Mouse (Mus musculus) kidney, embryonic 14.5 days (tissue): ENCODE measurements around the gene Dmgdh. TPM values are rescaled to one million over a fixed set of nuclear protein-coding genes. Genes with fewer than 3 reads are reported as not detected.

Experiments used
- ATAC-seq: fragments of 200-750 bp; cut with Nextera tagmentation; 2 replicates; pipeline ENCODE4 v1.8.0; 2017; ENCODE audit warnings: moderate number of reproducible peaks, mild to moderate bottlenecking, moderate TSS enrichment, moderate library complexity; ENCODE audit not compliant: low FRiP score, low TSS enrichment
- H3K27ac ChIP-seq: fragments of 300-500 bp; sonication (generic); 2 replicates; pipeline ENCODE4 v1.5.1; 2014; ENCODE audit warnings: low read depth, mild to moderate bottlenecking, low read length, moderate library complexity, mixed read lengths
- H3K27me3 ChIP-seq: fragments of 300-500 bp; sonication (generic); 2 replicates; pipeline ENCODE4 v1.6.1; 2014; ENCODE audit warnings: mild to moderate bottlenecking, low read length; ENCODE audit not compliant: control insufficient read depth, insufficient read depth
- H3K36me3 ChIP-seq: fragments of 300-500 bp; sonication (generic); 2 replicates; pipeline ENCODE4 v1.6.1; 2014; ENCODE audit warnings: low read length, mixed read lengths; ENCODE audit not compliant: control insufficient read depth, insufficient read depth
- H3K4me1 ChIP-seq: fragments of 300-500 bp; sonication (generic); 2 replicates; pipeline ENCODE4 v1.6.1; 2014; ENCODE audit warnings: low read length, mixed read lengths; ENCODE audit not compliant: control insufficient read depth, insufficient read depth
- H3K4me2 ChIP-seq: fragments of 300-500 bp; sonication (generic); replicated peaks from 2 replicates; pipeline ENCODE4 v1.6.1; 2014; ENCODE audit warnings: low read depth, mild to moderate bottlenecking, low read length
- H3K4me3 ChIP-seq: fragments of 300-500 bp; sonication (generic); 2 replicates; pipeline ENCODE4 v1.5.1; 2014; ENCODE audit warnings: mild to moderate bottlenecking, low read length
- H3K9ac ChIP-seq: fragments of 300-500 bp; sonication (generic); 2 replicates; pipeline ENCODE4 v1.6.1; 2014; ENCODE audit warnings: low read depth, mild to moderate bottlenecking, low read length, moderate library complexity
- H3K9me3 ChIP-seq: fragments of 300-500 bp; sonication (generic); 2 replicates; pipeline ENCODE4 v1.6.1; 2016; ENCODE audit warnings: low read length; ENCODE audit not compliant: control insufficient read depth
- WGBS: fragments of 180-500 bp; shearing (Covaris S2); extraction: QIAGEN DNeasy Blood & Tissue Kit; methylation state at CpG from one replicate; pipeline ENCODE4 v1.1.7; 2014; 5-methylcytosine and 5-hydroxymethylcytosine counted together
- polyA plus RNA-seq: library from polyadenylated mRNA; unstranded; fragments of >200 nt; fragmentation: Nextera tagmentation; extraction: Ambion mirVana; gene quantifications from 2 replicates; pipeline ENCODE4 v1.2.1, GENCODE M21; 2014

The Dmgdh gene
- polyA plus RNA-seq, 1 experiment from 2014 or later, result 0.28 TPM

- WGBS, result 74% methylated on average over 6 of the region's 6 CpGs
- Histone ChIP-seq H3K9ac (no peak overlapping the region), H3K27ac (no peak overlapping the region), H3K27me3 (no peaks in the 10 kb centered on the region), H3K4me2 (no peak overlapping the region), H3K4me1 (no peaks in the 10 kb centered on the region), H3K4me3 (no peak overlapping the region), H3K36me3 (no peaks in the 10 kb centered on the region), H3K9me3 (no peaks in the 10 kb centered on the region)
- no peak for ATAC-seq
These were observed 83.3 kb downstream of the Dmgdh start for GRCm38 (mm10) chr13:93757514-93757913.

- no peak overlapping the region for H3K27ac ChIP-seq
- WGBS, result 40% methylated on average over 14 of the region's 14 CpGs
- no peaks in the 10 kb centered on the region for H3K36me3 ChIP-seq
- H3K4me3 ChIP-seq, result no peak overlapping the region
- ATAC-seq, result no peak
- no peak overlapping the region for H3K4me2 ChIP-seq
- no peaks in the 10 kb centered on the region for H3K27me3 ChIP-seq
- H3K4me1 ChIP-seq, result no peaks in the 10 kb centered on the region
- H3K9me3 ChIP-seq, result no peaks in the 10 kb centered on the region
- H3K9ac ChIP-seq, result no peak overlapping the region
These were observed 84.1 kb downstream of the Dmgdh start for GRCm38 (mm10) chr13:93758149-93758898.

- Histone ChIP-seq H3K27ac (no peak overlapping the region), H3K27me3 (no peaks in the 10 kb centered on the region), H3K9me3 (no peaks in the 10 kb centered on the region), H3K36me3 (no peaks in the 10 kb centered on the region), H3K9ac (no peak overlapping the region), H3K4me2 (no peak overlapping the region), H3K4me3 (no peak overlapping the region), H3K4me1 (no peaks in the 10 kb centered on the region)
- WGBS, result 95% methylated on average over 8 of the region's 8 CpGs
- no peak for ATAC-seq
These were observed 87.6 kb downstream of the Dmgdh start for GRCm38 (mm10) chr13:93761831-93762230.

- Histone ChIP-seq H3K27ac (no peak overlapping the region), H3K9ac (no peak overlapping the region), H3K36me3 (no peaks in the 10 kb centered on the region), H3K4me3 (no peak overlapping the region), H3K9me3 (no peaks in the 10 kb centered on the region), H3K4me2 (no peak overlapping the region), H3K4me1 (no peaks in the 10 kb centered on the region), H3K27me3 (no peaks in the 10 kb centered on the region)
- ATAC-seq, result no peak
- 70% methylated on average over 3 of the region's 3 CpGs for WGBS
These were observed 88.6 kb downstream of the Dmgdh start for GRCm38 (mm10) chr13:93762879-93763278.

- ATAC-seq, result no peak
- no peaks in the 10 kb centered on the region for H3K27me3 ChIP-seq
- H3K4me1 ChIP-seq, result no peaks in the 10 kb centered on the region
- no peak overlapping the region for H3K27ac ChIP-seq
- no peak overlapping the region for H3K9ac ChIP-seq
- no peak overlapping the region for H3K4me3 ChIP-seq
- no peaks in the 10 kb centered on the region for H3K9me3 ChIP-seq
- WGBS, result 71% methylated on average over 13 of the region's 13 CpGs
- H3K36me3 ChIP-seq, result no peaks in the 10 kb centered on the region
- no peak overlapping the region for H3K4me2 ChIP-seq
These were observed 90.2 kb downstream of the Dmgdh start for GRCm38 (mm10) chr13:93764321-93764973.

GRCm38 (mm10) chr13:93771031-93771587, 96.9 kb downstream of the Dmgdh start:
- Histone ChIP-seq H3K36me3 (no peaks in the 10 kb centered on the region), H3K27me3 (no peaks in the 10 kb centered on the region), H3K4me3 (peak overlapping the region; percentile 44), H3K4me1 (peaks cover 13% of the 10 kb centered on the region), H3K9me3 (no peaks in the 10 kb centered on the region), H3K27ac (peak overlapping the region; percentile 76), H3K9ac (peak overlapping the region; percentile 82), H3K4me2 (peak overlapping the region; percentile 86)
- 20% methylated on average over 9 of the region's 9 CpGs for WGBS
- peak; percentile 38 for ATAC-seq

- peak; percentile 96 for ATAC-seq
- WGBS, result under 1% methylated on average over 61 of the region's 66 CpGs
These were observed 97.5 kb downstream of the Dmgdh start, which contains the start of gene Arsb for GRCm38 (mm10) chr13:93771588-93772278. TSS of gene Arsb (plus strand) at chr13:93771630.

GRCm38 (mm10) chr13:93772279-93772636, 98.0 kb downstream of the Dmgdh start:
- Histone ChIP-seq H3K4me3 (peak overlapping the region; percentile 44), H3K27ac (no peak overlapping the region), H3K9ac (peak overlapping the region; percentile 82), H3K9me3 (no peaks in the 10 kb centered on the region), H3K4me2 (peak overlapping the region; percentile 86), H3K27me3 (no peaks in the 10 kb centered on the region), H3K4me1 (peaks cover 13% of the 10 kb centered on the region), H3K36me3 (no peaks in the 10 kb centered on the region)
- WGBS, result 21% methylated on average over 8 of the region's 8 CpGs
- ATAC-seq, result peak; percentile 4; the same call in 1 of the 2 replicates

More at GRCm38 (mm10) chr13:93771588-93772278, 97.5 kb downstream of the Dmgdh start, which contains the start of gene Arsb:
- Histone ChIP-seq H3K9me3 (no peaks in the 10 kb centered on the region), H3K36me3 (no peaks in the 10 kb centered on the region), H3K4me2 (peak within 1 kb of the TSS; percentile 86), H3K9ac (peak within 1 kb of the TSS; percentile 82), H3K27ac (peak within 1 kb of the TSS; percentile 76), H3K4me3 (peak within 1 kb of the TSS; percentile 44), H3K4me1 (peaks cover 13% of the 10 kb centered on the region), H3K27me3 (no peaks in the 10 kb centered on the region)
